Mouse (Mus musculus): ENCODE measurements at regions not wholly inside any gene's neighbourhood (a gene's known extent, or its start where the extent isn't known, plus 50 kb on each side); places are given as distances from the start of the nearest gene placed in this dataset.

DNA sequence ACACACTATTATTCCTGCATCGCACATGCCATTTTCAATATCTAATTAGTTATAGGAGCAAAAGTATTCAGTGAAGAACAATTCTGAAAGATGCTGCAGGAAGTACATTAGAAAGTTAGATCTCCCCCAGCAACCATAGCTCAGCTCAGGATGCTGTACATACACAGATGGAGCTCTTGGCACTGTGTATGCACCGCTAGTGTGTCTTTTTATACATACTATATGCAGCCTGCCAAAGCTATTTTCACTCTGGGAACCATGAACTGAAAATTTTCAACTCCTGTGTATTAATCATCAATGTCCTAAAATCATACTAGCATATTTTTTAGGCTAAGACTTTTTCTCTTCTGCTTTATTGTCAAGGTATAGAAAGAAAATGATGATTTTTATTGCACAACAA, 944.5 kb downstream of the Fam19a2 start:
- Histone ChIP-seq H3K9ac (ENCODE audit: control insufficient read depth, low read depth, low read length, poor library complexity, severe bottlenecking) (no peak overlapping the region), H3K4me3 (ENCODE audit: control insufficient read depth in 1 of 2, insufficient read depth in 1 of 2, low read depth in 2 of 2, low read length in 2 of 2) (no peak overlapping the region), H3K27me3 (ENCODE audit: control insufficient read depth in 1 of 2, insufficient read depth in 2 of 2, low read length in 2 of 2) (no peaks in the 10 kb centered on the region), H3K27ac (ENCODE audit: control insufficient read depth, low read depth, low read length) (no peak overlapping the region), H3K9me3 (replicated peaks; ENCODE audit: insufficient read depth, low read length) (no peaks in the 10 kb centered on the region), H3K79me2 (ENCODE audit: control insufficient read depth, insufficient read depth, low read length, poor library complexity) (no peaks in the 10 kb centered on the region), H3K4me1 (ENCODE audit: control insufficient read depth in 1 of 2, insufficient read depth in 2 of 2, low read length in 2 of 2) (no peaks in the 10 kb centered on the region), H3K36me3 (ENCODE audit: control insufficient read depth in 1 of 2, insufficient read depth in 2 of 2, low read length in 2 of 2) (no peaks in the 10 kb centered on the region)
- DNase-seq (ENCODE audit: low read depth, low spot score), result no peak
- TF ChIP-seq CTCF (IDR thresholded peaks at IDR 0.05 in 2 of 3, conservative IDR thresholded peaks at IDR 0.05 in 1 of 3; ENCODE audit: control insufficient read depth in 1 of 3, insufficient read depth in 1 of 3, low read depth in 2 of 3, low read length in 3 of 3, poor library complexity in 1 of 3, severe bottlenecking in 1 of 3), result no peak
- TF ChIP-seq MEF2A (IDR thresholded peaks at IDR 0.05; ENCODE audit: extremely low read depth, insufficient replicate concordance, low read depth, low read length, poor library complexity, severe bottlenecking), result no peak
- TF ChIP-seq ETS1 (IDR thresholded peaks at IDR 0.05; ENCODE audit: low read depth, low read length), result no peak
- TF ChIP-seq ELF1 (IDR thresholded peaks at IDR 0.05; ENCODE audit: low read depth, low read length), result no peak
- TF ChIP-seq GABPA (IDR thresholded peaks at IDR 0.05; ENCODE audit: low read depth, low read length), result no peak
- TF ChIP-seq MYC (IDR thresholded peaks at IDR 0.05; ENCODE audit: low read depth, low read length), result no peak
- no peak for TF ChIP-seq SMC3 (IDR thresholded peaks at IDR 0.05; ENCODE audit: low read depth, low read length)
- no peak for TF ChIP-seq TAL1 (IDR thresholded peaks at IDR 0.05; ENCODE audit: low read length)
- TF ChIP-seq MAX (IDR thresholded peaks at IDR 0.05; ENCODE audit: low read length), result no peak
- no peak for TF ChIP-seq KAT2A (conservative IDR thresholded peaks at IDR 0.05; ENCODE audit: low read depth, low read length)
- no peak for TF ChIP-seq SIN3A (IDR thresholded peaks at IDR 0.05; ENCODE audit: low read length)
- no peak for TF ChIP-seq TCF12 (IDR thresholded peaks at IDR 0.05; ENCODE audit: low read depth, low read length)
- no peak for TF ChIP-seq BHLHE40 (IDR thresholded peaks at IDR 0.05; ENCODE audit: borderline replicate concordance, low read depth, low read length)
- TF ChIP-seq JUND (IDR thresholded peaks at IDR 0.05; ENCODE audit: low read depth, low read length), result no peak
- no peak for TF ChIP-seq CHD2 (IDR thresholded peaks at IDR 0.05; ENCODE audit: low read length)
- no peak for TF ChIP-seq ZMIZ1 (IDR thresholded peaks at IDR 0.05; ENCODE audit: low read depth, low read length)
- no peak for TF ChIP-seq CHD1 (IDR thresholded peaks at IDR 0.05; ENCODE audit: low read depth, low read length)
- no peak for TF ChIP-seq ZNF384 (IDR thresholded peaks at IDR 0.05; ENCODE audit: low read depth, low read length)
- no peak for TF ChIP-seq MYB (IDR thresholded peaks at IDR 0.05; ENCODE audit: low read depth, low read length)

DNA sequence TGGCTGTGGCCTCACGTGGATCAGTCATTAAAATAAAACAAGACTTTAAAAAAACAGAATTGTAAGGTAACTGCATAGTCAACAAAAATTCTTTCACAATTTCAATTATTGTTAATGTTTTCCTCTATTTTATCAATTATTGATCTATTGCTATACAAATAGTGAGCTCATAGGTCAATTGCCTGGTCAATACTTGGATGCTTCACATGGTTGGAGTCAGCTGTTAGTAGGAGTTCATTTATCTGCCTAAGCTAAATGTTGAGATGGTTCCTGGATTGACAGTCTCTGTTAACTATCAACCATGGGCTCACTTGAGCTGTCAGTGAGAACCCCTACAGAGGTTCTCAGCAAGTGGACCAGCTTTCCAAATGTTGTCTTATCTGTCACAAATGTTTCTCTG, 955.7 kb downstream of the Fam19a2 start:
- no peak for DNase-seq (ENCODE audit: low read depth, low spot score)
- H3K27me3 ChIP-seq (ENCODE audit: control insufficient read depth in 1 of 2, insufficient read depth in 2 of 2, low read length in 2 of 2), result no peaks in the 10 kb centered on the region

More for the DNA sequence above, 955.7 kb downstream of the Fam19a2 start:
- H3K36me3 ChIP-seq (ENCODE audit: control insufficient read depth in 1 of 2, insufficient read depth in 2 of 2, low read length in 2 of 2), result no peaks in the 10 kb centered on the region
- no peak overlapping the region for H3K27ac ChIP-seq (ENCODE audit: control insufficient read depth, low read depth, low read length)
- TF ChIP-seq USF1 (IDR thresholded peaks at IDR 0.05; ENCODE audit: low read depth, low read length) (no peak), KAT2A (conservative IDR thresholded peaks at IDR 0.05; ENCODE audit: low read depth, low read length) (no peak), TCF12 (IDR thresholded peaks at IDR 0.05; ENCODE audit: low read depth, low read length) (no peak), BHLHE40 (IDR thresholded peaks at IDR 0.05; ENCODE audit: borderline replicate concordance, low read depth, low read length) (no peak), MAZ (IDR thresholded peaks at IDR 0.05; ENCODE audit: low read depth, low read length) (no peak), TAL1 (IDR thresholded peaks at IDR 0.05; ENCODE audit: low read length) (no peak), MAFK (IDR thresholded peaks at IDR 0.05; ENCODE audit: borderline replicate concordance, low read depth, low read length) (no peak), MXI1 (IDR thresholded peaks at IDR 0.05; ENCODE audit: low read depth, low read length) (no peak), ZMIZ1 (IDR thresholded peaks at IDR 0.05; ENCODE audit: low read depth, low read length) (no peak), NRF1 (IDR thresholded peaks at IDR 0.05; ENCODE audit: insufficient read depth, low read depth, low read length, poor library complexity, severe bottlenecking) (no peak), GATA1 (IDR thresholded peaks at IDR 0.05; ENCODE audit: low read depth, low read length) (no peak), NELFE (IDR thresholded peaks at IDR 0.05; ENCODE audit: low read depth, low read length) (no peak), MYC (IDR thresholded peaks at IDR 0.05; ENCODE audit: low read depth, low read length) (no peak), MYB (IDR thresholded peaks at IDR 0.05; ENCODE audit: low read depth, low read length) (no peak), EP300 (IDR thresholded peaks at IDR 0.05; ENCODE audit: low read depth in 1 of 2, low read length in 2 of 2) (no peak), SIN3A (IDR thresholded peaks at IDR 0.05; ENCODE audit: low read length) (no peak), POLR2A (IDR thresholded peaks at IDR 0.05; ENCODE audit: control insufficient read depth in 1 of 2, insufficient read depth in 1 of 2, low read depth in 1 of 2, low read length in 2 of 2, poor library complexity in 1 of 2) (no peak), TBP (IDR thresholded peaks at IDR 0.05; ENCODE audit: low read depth, low read length) (no peak), CHD2 (IDR thresholded peaks at IDR 0.05; ENCODE audit: low read length) (no peak)
- H3K4me3 ChIP-seq (ENCODE audit: control insufficient read depth in 1 of 2, insufficient read depth in 1 of 2, low read depth in 2 of 2, low read length in 2 of 2), result no peak overlapping the region
- H3K9ac ChIP-seq (ENCODE audit: control insufficient read depth, low read depth, low read length, poor library complexity, severe bottlenecking), result no peak overlapping the region
- no peaks in the 10 kb centered on the region for H3K4me1 ChIP-seq (ENCODE audit: control insufficient read depth in 1 of 2, insufficient read depth in 2 of 2, low read length in 2 of 2)
- no peaks in the 10 kb centered on the region for H3K79me2 ChIP-seq (ENCODE audit: control insufficient read depth, insufficient read depth, low read length, poor library complexity)
- no peaks in the 10 kb centered on the region for H3K9me3 ChIP-seq (replicated peaks; ENCODE audit: insufficient read depth, low read length)
